Mouse (Mus musculus): ENCODE data around the gene Sipa1.

Gene Sipa1

GRCm38 (mm10) chr19:5607705-5608410 is 55.6 kb downstream of the Sipa1 start:
- DNase-seq (ENCODE audit: low read depth, low spot score) = no peak

- DNase-seq (ENCODE audit: low read depth, low spot score) = no peak
These were observed 57.3 kb downstream of the Sipa1 start for GRCm38 (mm10) chr19:5606196-5606595.

GRCm38 (mm10) chr19:5605126-5605525 is 58.4 kb downstream of the Sipa1 start:
- peak; percentile 12 for DNase-seq (ENCODE audit: low read depth, low spot score)

GRCm38 (mm10) chr19:5603664-5604063 is 59.8 kb downstream of the Sipa1 start:
- DNase-seq (ENCODE audit: low read depth, low spot score) = no peak

- DNase-seq (ENCODE audit: low read depth, low spot score) = peak; percentile 90
These were observed 61.6 kb downstream of the Sipa1 start, which contains the start of gene Rnaseh2c for GRCm38 (mm10) chr19:5601752-5602541. Rnaseh2c (plus strand) TSS chr19:5601873.
